Mouse (Mus musculus): ENCODE data around the gene Iqgap3.

The Iqgap3 gene

GRCm38 (mm10) chr3:88081345-88082223 is at the start of gene Iqgap3:
Gene Iqgap3 (plus strand): TSS chr3:88081971.
- peak; percentile 97 for DNase-seq (ENCODE audit: low read depth)

GRCm38 (mm10) chr3:88033506-88033905 is 48.3 kb upstream of the Iqgap3 start:
- no peak for DNase-seq (ENCODE audit: low read depth)

- DNase-seq (ENCODE audit: low read depth), result peak; percentile 54
Observed at GRCm38 (mm10) chr3:88035561-88036293, 46.0 kb upstream of the Iqgap3 start.

- peak; percentile 97 for DNase-seq (ENCODE audit: low read depth)
Observed at GRCm38 (mm10) chr3:88042661-88043421, 38.9 kb upstream of the Iqgap3 start, which contains the start of gene Gpatch4. Gene Gpatch4 (plus strand): TSS chr3:88043108.

GRCm38 (mm10) chr3:88049532-88049931 is 32.2 kb upstream of the Iqgap3 start:
- no peak for DNase-seq (ENCODE audit: low read depth)

GRCm38 (mm10) chr3:88057030-88057429 is 24.7 kb upstream of the Iqgap3 start:
- DNase-seq (ENCODE audit: low read depth), result no peak

- peak; percentile 97 for DNase-seq (ENCODE audit: low read depth)
Observed at GRCm38 (mm10) chr3:88057902-88058696, 23.7 kb upstream of the Iqgap3 start, which contains the start of gene Naxe. Gene Naxe (minus strand): TSS chr3:88058495.

GRCm38 (mm10) chr3:88068386-88068785 is 13.4 kb upstream of the Iqgap3 start:
- peak; percentile 74 for DNase-seq (ENCODE audit: low read depth)

- peak; percentile 93 for DNase-seq (ENCODE audit: low read depth)
Observed at GRCm38 (mm10) chr3:88071783-88072182, 10.0 kb upstream of the Iqgap3 start.

- DNase-seq (ENCODE audit: low read depth), result no peak
Observed at GRCm38 (mm10) chr3:88073631-88074030, 8.1 kb upstream of the Iqgap3 start.

- DNase-seq (ENCODE audit: low read depth), result no peak
Observed at GRCm38 (mm10) chr3:88074351-88074750, 7.4 kb upstream of the Iqgap3 start.

- no peak for DNase-seq (ENCODE audit: low read depth)
Observed at GRCm38 (mm10) chr3:88074766-88075165, 7.0 kb upstream of the Iqgap3 start.

GRCm38 (mm10) chr3:88077441-88077840 is 4.3 kb upstream of the Iqgap3 start:
- DNase-seq (ENCODE audit: low read depth), result no peak

- DNase-seq (ENCODE audit: low read depth), result no peak
Observed at GRCm38 (mm10) chr3:88078204-88078603, 3.6 kb upstream of the Iqgap3 start, which contains the start of gene Ttc24. Gene Ttc24 (minus strand): TSS chr3:88078304.

GRCm38 (mm10) chr3:88082224-88082618 is 450 bp downstream of the Iqgap3 start:
- no peak for DNase-seq (ENCODE audit: low read depth)

- DNase-seq (ENCODE audit: low read depth), result peak; percentile 80
Observed at GRCm38 (mm10) chr3:88082663-88083062, 892 bp downstream of the Iqgap3 start.

- no peak for DNase-seq (ENCODE audit: low read depth)
Observed at GRCm38 (mm10) chr3:88084001-88084400, 2.2 kb downstream of the Iqgap3 start.

GRCm38 (mm10) chr3:88085459-88085858 is 3.7 kb downstream of the Iqgap3 start:
- no peak for DNase-seq (ENCODE audit: low read depth)

GRCm38 (mm10) chr3:88087688-88088087 is 5.9 kb downstream of the Iqgap3 start:
- peak; percentile 74 for DNase-seq (ENCODE audit: low read depth)

- no peak for DNase-seq (ENCODE audit: low read depth)
Observed at GRCm38 (mm10) chr3:88090106-88090505, 8.3 kb downstream of the Iqgap3 start.

GRCm38 (mm10) chr3:88090616-88091015 is 8.8 kb downstream of the Iqgap3 start:
- DNase-seq (ENCODE audit: low read depth), result no peak
